Mouse (Mus musculus): Measurements from ENCODE around the gene Clasp2. TPM values are rescaled to one million over a fixed set of nuclear protein-coding genes. Genes with fewer than 3 reads are reported as not detected.
A peak's percentile ranks its signal among the peaks of the same experiment; 100 is the strongest.

Clasp2 gene
- polyA plus RNA-seq (2012): 0.11 and 0.19 TPM in 2 replicates

- TF ChIP-seq GATA1 (IDR thresholded peaks at IDR 0.05; ENCODE audit: low read length) (no peak), TAL1 (IDR thresholded peaks at IDR 0.05; ENCODE audit: low read length) (no peak)
- peaks cover 38% of the 10 kb centered on the region for H3K4me1 ChIP-seq (ENCODE audit: control insufficient read depth)
- H3K4me3 ChIP-seq (replicated peaks): peak within 1 kb of the TSS; percentile 98
- peaks cover 2% of the 10 kb centered on the region; the same call in 1 of the 2 replicates for H3K36me3 ChIP-seq (ENCODE audit: control insufficient read depth)
- no peaks in the 10 kb centered on the region for H3K27me3 ChIP-seq (ENCODE audit: control insufficient read depth)
- no peaks in the 10 kb centered on the region for H3K9me3 ChIP-seq (ENCODE audit: control insufficient read depth, low read length)
These were observed at the start of gene Clasp2 for GRCm38 (mm10) chr9:113741108-113741636. Gene Clasp2 (plus strand): TSS chr9:113741473.

DNA sequence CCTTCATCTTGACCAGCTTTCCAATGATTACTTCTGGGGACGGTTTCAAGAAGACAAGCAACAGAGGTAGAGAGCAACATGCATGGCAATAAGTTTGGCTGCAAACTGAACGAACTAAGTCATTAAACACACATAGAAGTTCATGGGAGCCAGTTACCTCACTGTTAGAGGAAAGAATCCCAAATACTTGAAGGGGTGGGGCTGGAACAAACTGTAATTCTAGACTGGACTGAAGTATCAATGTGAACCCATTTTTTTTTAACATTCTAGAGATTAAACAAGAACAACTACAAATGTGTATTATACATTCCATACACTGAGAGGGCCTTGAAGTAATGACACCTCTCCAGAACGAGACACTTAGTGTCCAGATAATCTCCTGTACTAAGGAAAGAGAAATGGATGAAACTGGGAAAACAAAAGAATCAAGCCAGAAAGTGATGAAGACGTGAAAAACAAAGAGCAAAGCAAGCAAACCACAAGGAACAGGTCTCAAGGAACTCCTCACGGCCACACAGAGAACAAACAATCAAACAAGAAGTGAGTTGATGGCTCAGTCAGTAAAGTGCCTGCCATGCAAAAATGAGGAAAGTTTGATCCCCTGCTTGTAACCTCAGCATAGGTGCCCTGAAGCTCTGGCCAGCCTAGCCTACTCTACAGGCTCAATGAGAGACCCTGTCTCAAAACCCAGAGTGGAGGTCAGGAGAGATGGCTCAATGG lies 39.7 kb upstream of the Clasp2 start:
- H3K4me3 ChIP-seq (replicated peaks): no peak overlapping the region
- TF ChIP-seq TAL1 (IDR thresholded peaks at IDR 0.05; ENCODE audit: low read length): no peak
- TF ChIP-seq GATA1 (IDR thresholded peaks at IDR 0.05; ENCODE audit: low read length): no peak
- no peaks in the 10 kb centered on the region for H3K9me3 ChIP-seq (ENCODE audit: control insufficient read depth, low read length)
- H3K36me3 ChIP-seq (ENCODE audit: control insufficient read depth): peaks cover 41% of the 10 kb centered on the region
- H3K27me3 ChIP-seq (ENCODE audit: control insufficient read depth): no peaks in the 10 kb centered on the region
- H3K4me1 ChIP-seq (ENCODE audit: control insufficient read depth): peaks cover 37% of the 10 kb centered on the region

DNA sequence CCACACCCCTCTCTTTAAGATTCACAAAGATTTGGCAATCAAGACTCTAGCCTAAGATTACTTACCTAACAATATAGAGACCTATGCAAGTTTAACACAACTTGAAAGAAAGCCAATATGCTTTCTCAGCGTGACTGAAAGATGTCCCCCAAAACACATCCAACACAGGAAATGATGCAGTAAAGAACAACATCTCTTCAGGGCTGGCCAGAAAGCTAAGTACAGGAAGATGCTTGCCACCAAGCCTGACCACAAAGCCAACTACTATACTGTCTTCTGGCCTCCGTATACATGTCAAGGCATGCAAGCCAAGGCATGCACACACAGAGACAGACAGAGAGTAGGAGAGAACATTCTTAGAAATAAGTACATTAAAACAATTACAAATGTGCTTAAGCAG lies 35.2 kb upstream of the Clasp2 start:
- Histone ChIP-seq H3K4me3 (replicated peaks) (peak overlapping the region; percentile 74), H3K9me3 (ENCODE audit: control insufficient read depth, low read length) (no peaks in the 10 kb centered on the region), H3K27me3 (ENCODE audit: control insufficient read depth) (no peaks in the 10 kb centered on the region), H3K4me1 (ENCODE audit: control insufficient read depth) (peaks cover 53% of the 10 kb centered on the region), H3K36me3 (ENCODE audit: control insufficient read depth) (peaks cover 18% of the 10 kb centered on the region)
- no peak for TF ChIP-seq GATA1 (IDR thresholded peaks at IDR 0.05; ENCODE audit: low read length)
- TF ChIP-seq TAL1 (IDR thresholded peaks at IDR 0.05; ENCODE audit: low read length): no peak

- H3K4me3 ChIP-seq (replicated peaks): peak overlapping the region; percentile 74
- H3K9me3 ChIP-seq (ENCODE audit: control insufficient read depth, low read length): no peaks in the 10 kb centered on the region
- TF ChIP-seq GATA1 (IDR thresholded peaks at IDR 0.05; ENCODE audit: low read length) (no peak), TAL1 (IDR thresholded peaks at IDR 0.05; ENCODE audit: low read length) (no peak)
- peaks cover 18% of the 10 kb centered on the region for H3K36me3 ChIP-seq (ENCODE audit: control insufficient read depth)
- H3K4me1 ChIP-seq (ENCODE audit: control insufficient read depth): peaks cover 53% of the 10 kb centered on the region
- no peaks in the 10 kb centered on the region for H3K27me3 ChIP-seq (ENCODE audit: control insufficient read depth)
These were observed 34.4 kb upstream of the Clasp2 start for GRCm38 (mm10) chr9:113706841-113707240.

- H3K36me3 ChIP-seq (ENCODE audit: control insufficient read depth): peaks cover 13% of the 10 kb centered on the region
- H3K4me1 ChIP-seq (ENCODE audit: control insufficient read depth): peaks cover 50% of the 10 kb centered on the region
- H3K27me3 ChIP-seq (ENCODE audit: control insufficient read depth): no peaks in the 10 kb centered on the region; the same call in 1 of the 2 replicates
- H3K9me3 ChIP-seq (ENCODE audit: control insufficient read depth, low read length): no peaks in the 10 kb centered on the region
- TF ChIP-seq GATA1 (IDR thresholded peaks at IDR 0.05; ENCODE audit: low read length) (no peak), TAL1 (IDR thresholded peaks at IDR 0.05; ENCODE audit: low read length) (no peak)
- peak within 1 kb of the TSS; percentile 74 for H3K4me3 ChIP-seq (replicated peaks)
These were observed 33.6 kb upstream of the Clasp2 start, which contains the start of gene Pdcd6ip for GRCm38 (mm10) chr9:113707481-113708360. Gene Pdcd6ip (minus strand): TSS chr9:113708259.

GRCm38 (mm10) chr9:113708361-113709280 lies 32.7 kb upstream of the Clasp2 start:
- TF ChIP-seq TAL1 (IDR thresholded peaks at IDR 0.05; ENCODE audit: low read length) (no peak), GATA1 (IDR thresholded peaks at IDR 0.05; ENCODE audit: low read length) (no peak)
- H3K36me3 ChIP-seq (ENCODE audit: control insufficient read depth): peaks cover 13% of the 10 kb centered on the region
- no peaks in the 10 kb centered on the region for H3K9me3 ChIP-seq (ENCODE audit: control insufficient read depth, low read length)
- peak overlapping the region; percentile 74 for H3K4me3 ChIP-seq (replicated peaks)
- H3K27me3 ChIP-seq (ENCODE audit: control insufficient read depth): peaks cover under 1% of the 10 kb centered on the region
- H3K4me1 ChIP-seq (ENCODE audit: control insufficient read depth): peaks cover 43% of the 10 kb centered on the region

GRCm38 (mm10) chr9:113710871-113711270 lies 30.4 kb upstream of the Clasp2 start:
- no peak for TF ChIP-seq GATA1 (IDR thresholded peaks at IDR 0.05; ENCODE audit: low read length)
- TF ChIP-seq TAL1 (IDR thresholded peaks at IDR 0.05; ENCODE audit: low read length): no peak
- H3K4me1 ChIP-seq (ENCODE audit: control insufficient read depth): peaks cover 26% of the 10 kb centered on the region
- H3K36me3 ChIP-seq (ENCODE audit: control insufficient read depth): peaks cover 2% of the 10 kb centered on the region
- H3K9me3 ChIP-seq (ENCODE audit: control insufficient read depth, low read length): no peaks in the 10 kb centered on the region
- peaks cover 13% of the 10 kb centered on the region for H3K27me3 ChIP-seq (ENCODE audit: control insufficient read depth)
- no peak overlapping the region for H3K4me3 ChIP-seq (replicated peaks)

DNA sequence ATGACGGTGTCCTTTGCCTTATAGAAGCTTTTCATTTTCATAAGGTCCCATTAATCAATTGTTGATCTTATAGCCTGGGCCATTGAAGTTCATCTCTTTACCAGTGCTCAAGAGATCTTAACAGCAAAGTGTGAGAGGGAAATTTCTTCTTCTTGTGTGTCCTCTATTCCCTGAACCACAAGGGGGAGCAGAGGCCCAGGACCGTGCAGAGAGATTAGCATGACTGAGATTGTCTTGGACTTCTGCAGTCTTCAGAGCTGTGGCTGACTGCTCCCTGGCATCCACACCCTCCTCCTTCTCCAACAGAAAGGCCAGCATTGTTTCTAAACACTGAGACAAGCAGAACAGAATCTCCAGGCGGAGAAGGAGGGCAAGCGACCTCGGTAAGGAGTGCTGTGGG lies 22.2 kb upstream of the Clasp2 start:
- H3K36me3 ChIP-seq (ENCODE audit: control insufficient read depth): no peaks in the 10 kb centered on the region
- H3K27me3 ChIP-seq (ENCODE audit: control insufficient read depth): peaks cover 9% of the 10 kb centered on the region
- H3K9me3 ChIP-seq (ENCODE audit: control insufficient read depth, low read length): no peaks in the 10 kb centered on the region
- no peak overlapping the region for H3K4me3 ChIP-seq (replicated peaks)
- TF ChIP-seq TAL1 (IDR thresholded peaks at IDR 0.05; ENCODE audit: low read length) (no peak), GATA1 (IDR thresholded peaks at IDR 0.05; ENCODE audit: low read length) (no peak)
- peaks cover 2% of the 10 kb centered on the region for H3K4me1 ChIP-seq (ENCODE audit: control insufficient read depth)
